Mouse (Mus musculus) stomach, embryonic 16.5 days (tissue): ENCODE measurements at regions not wholly inside any gene's neighbourhood (a gene's known extent, or its start where the extent isn't known, plus 50 kb on each side); places are given as distances from the start of the nearest gene placed in this dataset.
A peak's percentile ranks its signal among the peaks of the same experiment; 100 is the strongest.
"Not testable (repeated sequence)": the region's sequence is repeated elsewhere in the genome, so short reads cannot be mapped to it uniquely, and the experiment has no call there.

Experiments used
- ATAC-seq: fragments of 200-750 bp; cut with Nextera tagmentation; 2 replicates; pipeline ENCODE4 v1.8.0; 2017; ENCODE audit warnings: moderate number of reproducible peaks, moderate TSS enrichment; ENCODE audit not compliant: insufficient read depth, low FRiP score
- H3K27ac ChIP-seq: fragments of 300-500 bp; sonication (generic); 2 replicates; pipeline ENCODE4 v1.5.1; 2014; ENCODE audit warnings: low read length
- H3K27me3 ChIP-seq: fragments of 300-500 bp; sonication (generic); 2 replicates; pipeline ENCODE4 v1.6.1; 2014; ENCODE audit warnings: low read length, control low read depth, mixed read lengths; ENCODE audit not compliant: control insufficient read depth, insufficient read depth
- H3K36me3 ChIP-seq: fragments of 300-500 bp; sonication (generic); 2 replicates; pipeline ENCODE4 v1.6.1; 2014; ENCODE audit warnings: low read length; ENCODE audit not compliant: control insufficient read depth, insufficient read depth
- H3K4me1 ChIP-seq: fragments of 300-500 bp; sonication (generic); 2 replicates; pipeline ENCODE4 v1.6.1; 2014; ENCODE audit warnings: low read length, control low read depth, mixed read lengths; ENCODE audit not compliant: control insufficient read depth, insufficient read depth
- H3K4me2 ChIP-seq: fragments of 300-500 bp; sonication (generic); 2 replicates; pipeline ENCODE4 v1.6.1; 2014; ENCODE audit warnings: low read depth, low read length, mixed read lengths
- H3K4me3 ChIP-seq: fragments of 300-500 bp; sonication (generic); replicated peaks from 2 replicates; pipeline ENCODE4 v1.5.1; 2014; ENCODE audit warnings: mild to moderate bottlenecking, low read length
- H3K9ac ChIP-seq: fragments of 300-500 bp; sonication (generic); 2 replicates; pipeline ENCODE4 v1.6.1; 2014; ENCODE audit warnings: low read length
- H3K9me3 ChIP-seq: fragments of 300-500 bp; sonication (generic); replicated peaks from 2 replicates; pipeline ENCODE4 v1.6.1; 2016; ENCODE audit warnings: low read length, control low read depth; ENCODE audit not compliant: control insufficient read depth
- WGBS: fragments of 180-500 bp; shearing (Covaris S2); extraction: QIAGEN DNeasy Blood & Tissue Kit; methylation state at CpG from one replicate; pipeline ENCODE4 v1.1.7; 2014; 5-methylcytosine and 5-hydroxymethylcytosine counted together

GRCm38 (mm10) chr11:7796373-7796772, 582.6 kb upstream of the Igfbp3 start:
- Histone ChIP-seq H3K9me3 (no peaks in the 10 kb centered on the region), H3K27me3 (no peaks in the 10 kb centered on the region), H3K4me1 (no peaks in the 10 kb centered on the region), H3K27ac (no peak overlapping the region), H3K4me2 (no peak overlapping the region), H3K9ac (no peak overlapping the region), H3K36me3 (no peaks in the 10 kb centered on the region), H3K4me3 (no peak overlapping the region)
- ATAC-seq, result no peak
- WGBS, result 78% methylated on average over 5 of the region's 5 CpGs

GRCm38 (mm10) chr11:7794206-7794605, 580.5 kb upstream of the Igfbp3 start:
- Histone ChIP-seq H3K4me2 (no peak overlapping the region), H3K36me3 (no peaks in the 10 kb centered on the region), H3K27me3 (no peaks in the 10 kb centered on the region), H3K27ac (no peak overlapping the region), H3K9me3 (no peaks in the 10 kb centered on the region), H3K4me1 (no peaks in the 10 kb centered on the region), H3K4me3 (no peak overlapping the region), H3K9ac (no peak overlapping the region)
- ATAC-seq, result peak; percentile 25; the same call in 1 of the 2 replicates
- WGBS, result 6% methylated on average over 1 of the region's 1 CpGs

- no peak overlapping the region for H3K4me2 ChIP-seq
- H3K36me3 ChIP-seq, result no peaks in the 10 kb centered on the region
- no peaks in the 10 kb centered on the region for H3K4me1 ChIP-seq
- H3K27me3 ChIP-seq, result no peaks in the 10 kb centered on the region
- H3K4me3 ChIP-seq, result no peak overlapping the region
- 79% methylated on average over 8 of the region's 8 CpGs for WGBS
- no peaks in the 10 kb centered on the region for H3K9me3 ChIP-seq
- H3K27ac ChIP-seq, result peak overlapping the region; percentile 46
- H3K9ac ChIP-seq, result no peak overlapping the region
- ATAC-seq, result peak; percentile 17; the same call in 1 of the 2 replicates
These were observed 566.9 kb upstream of the Igfbp3 start for GRCm38 (mm10) chr11:7780476-7781112.

- not testable (repeated sequence) for H3K27ac ChIP-seq, H3K9me3 ChIP-seq, H3K4me1 ChIP-seq, H3K9ac ChIP-seq, H3K4me2 ChIP-seq, H3K27me3 ChIP-seq, ATAC-seq, H3K4me3 ChIP-seq, H3K36me3 ChIP-seq
These were observed 561.6 kb upstream of the Igfbp3 start for GRCm38 (mm10) chr11:7775361-7775760.

- no peak overlapping the region for H3K27ac ChIP-seq
- no peak for ATAC-seq
- no peaks in the 10 kb centered on the region for H3K27me3 ChIP-seq
- no peaks in the 10 kb centered on the region for H3K4me1 ChIP-seq
- WGBS, result 13% methylated on average over 1 of the region's 1 CpGs
- no peaks in the 10 kb centered on the region for H3K9me3 ChIP-seq
- no peak overlapping the region for H3K4me3 ChIP-seq
- no peak overlapping the region for H3K9ac ChIP-seq
- H3K36me3 ChIP-seq, result no peaks in the 10 kb centered on the region
- no peak overlapping the region for H3K4me2 ChIP-seq
These were observed 551.6 kb upstream of the Igfbp3 start for GRCm38 (mm10) chr11:7765303-7765702.

DNA sequence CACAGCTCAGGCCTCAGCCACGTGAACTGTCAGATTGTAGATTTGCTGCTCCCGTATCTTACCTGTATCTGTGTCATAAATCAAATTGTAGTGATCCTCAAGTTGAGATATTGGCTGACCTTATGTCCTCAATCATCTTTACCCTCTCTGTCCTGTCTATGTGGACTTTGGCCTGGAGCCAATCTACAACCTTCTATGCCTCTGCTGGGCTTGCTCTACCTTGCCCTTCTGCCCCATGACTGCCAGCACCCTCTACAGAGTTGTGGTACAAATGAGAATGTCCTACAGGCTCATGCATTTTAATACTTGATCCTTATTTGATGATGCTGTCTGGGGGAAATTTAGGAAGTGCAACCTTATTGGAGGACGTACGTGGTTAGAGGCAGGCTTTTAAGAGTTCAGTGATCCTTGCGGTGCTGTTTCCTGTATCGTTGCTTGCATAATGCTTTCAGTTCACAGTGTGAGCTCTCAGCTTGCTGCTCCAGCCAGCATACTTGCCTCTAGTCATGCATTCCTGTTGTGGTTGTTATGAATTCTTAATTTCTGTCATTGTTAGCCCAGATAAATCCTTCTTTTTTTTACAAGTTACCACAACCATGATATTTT, 545.2 kb upstream of the Igfbp3 start:
- H3K4me3 ChIP-seq, result no peak overlapping the region
- WGBS, result 71% methylated on average over 6 of the region's 6 CpGs
- no peak overlapping the region for H3K27ac ChIP-seq
- no peak overlapping the region for H3K9ac ChIP-seq
- H3K9me3 ChIP-seq, result no peaks in the 10 kb centered on the region
- no peaks in the 10 kb centered on the region for H3K4me1 ChIP-seq
- H3K36me3 ChIP-seq, result no peaks in the 10 kb centered on the region
- H3K27me3 ChIP-seq, result no peaks in the 10 kb centered on the region
- H3K4me2 ChIP-seq, result no peak overlapping the region
- no peak for ATAC-seq
